Mouse (Mus musculus): Measurements from ENCODE around the gene Rnf212b. TPM values are rescaled to one million over a fixed set of nuclear protein-coding genes. Genes with fewer than 3 reads are reported as not detected.

Rnf212b gene
- polyA plus RNA-seq (2014; fragmentation: Illumina TruSeq; extraction: RNeasy Lipid Tissue Mini Kit (QIAGEN cat#74804); ENCODE audit: low replicate concordance): not detected

DNA sequence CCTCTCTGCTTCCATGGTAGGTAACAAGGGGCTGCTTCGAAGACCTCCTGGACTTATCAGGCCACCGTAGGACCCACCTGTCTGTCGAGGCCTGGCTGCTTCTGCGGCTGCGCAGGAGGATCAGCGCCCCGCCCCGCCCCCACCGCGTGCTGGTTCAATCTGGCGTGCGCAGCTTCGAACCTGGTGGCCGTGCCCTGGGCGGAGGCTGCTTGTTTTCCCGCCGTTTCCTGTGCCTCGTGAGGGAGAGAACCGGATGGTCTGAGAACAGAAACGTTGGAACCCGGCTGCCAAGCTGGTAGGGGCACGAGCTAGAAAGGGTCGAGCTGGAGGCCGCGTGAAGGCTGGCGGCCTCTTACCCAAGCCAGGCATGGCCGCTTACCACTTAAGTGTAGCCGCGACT, at the start of gene Rnf212b:
Gene Rnf212b (plus strand): TSS at position 151 of the 400 bp plus-strand sequence.

DNA sequence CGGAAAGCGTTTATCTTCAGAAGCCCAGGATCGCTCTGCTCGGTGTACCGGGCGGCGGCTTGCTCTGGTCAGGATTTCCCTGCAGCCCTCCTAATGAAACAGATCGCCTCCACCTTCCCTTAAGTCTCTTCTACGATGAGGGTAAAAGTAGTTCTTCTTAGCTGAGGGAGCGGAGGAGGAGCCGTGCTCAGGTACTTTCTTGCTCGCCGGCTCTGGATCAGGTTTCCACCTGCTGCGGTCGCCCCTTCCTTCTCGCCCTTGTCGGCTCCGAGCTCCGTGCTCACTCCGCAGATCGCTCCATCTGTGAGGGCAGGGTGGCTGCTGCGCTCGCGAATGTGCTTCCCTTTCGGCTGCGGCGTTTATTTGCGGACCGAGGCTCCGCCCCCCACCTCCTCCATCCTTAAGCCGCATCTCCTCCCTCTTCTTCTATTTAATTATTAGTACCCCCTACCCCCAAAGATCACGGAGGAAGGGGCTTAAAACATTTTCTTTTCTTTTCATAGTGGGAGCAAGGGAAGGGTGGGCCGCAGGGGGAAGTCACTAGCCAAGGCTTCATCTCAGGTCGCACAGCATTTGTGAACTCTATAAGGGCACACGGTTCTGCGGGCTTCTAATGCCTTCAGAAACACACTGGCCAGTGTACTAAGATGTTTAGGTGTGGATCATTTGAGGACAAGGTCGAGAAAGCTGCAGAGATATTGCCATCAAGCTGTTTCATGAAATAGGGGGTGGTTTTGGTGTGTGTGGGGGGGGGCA, 32.2 kb upstream of the Rnf212b start, which contains the start of gene Slc7a8:
Gene Slc7a8 (minus strand): TSS at position 337 of the 756 bp plus-strand sequence.

DNA sequence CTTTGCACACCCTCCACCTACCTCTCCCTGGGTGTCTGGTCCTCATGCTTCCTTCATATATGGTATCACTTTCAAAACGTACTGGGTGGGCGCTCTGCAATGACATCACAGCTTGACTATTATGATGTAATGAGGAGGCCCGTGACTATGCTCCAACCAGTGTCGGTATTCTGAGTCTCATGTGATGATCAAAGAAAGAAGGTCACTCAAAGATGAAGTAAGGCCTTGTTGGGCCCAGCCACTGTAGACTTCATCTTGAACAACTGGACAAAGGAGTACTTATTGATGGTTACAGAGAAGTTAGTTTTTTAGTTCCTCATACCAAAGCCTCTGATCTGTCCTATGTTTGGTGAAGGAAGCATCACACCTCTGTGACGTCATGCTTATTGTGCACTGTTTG, 56.9 kb downstream of the Rnf212b start, which contains the start of gene Homez:
Gene Homez (minus strand): TSS at position 101 of the 400 bp plus-strand sequence.

GRCm38 (mm10) chr14:54877048-54877715, 63.2 kb downstream of the Rnf212b start, which contains the start of gene Ppp1r3e:
Ppp1r3e (minus strand) TSS chr14:54877550.

GRCm38 (mm10) chr14:54883154-54884021, 69.4 kb downstream of the Rnf212b start, which contains the start of the genes Bcl2l2 and Gm20521:
Bcl2l2 (plus strand) TSS chr14:54883377.
Gm20521 (plus strand) TSS chr14:54883441.

DNA sequence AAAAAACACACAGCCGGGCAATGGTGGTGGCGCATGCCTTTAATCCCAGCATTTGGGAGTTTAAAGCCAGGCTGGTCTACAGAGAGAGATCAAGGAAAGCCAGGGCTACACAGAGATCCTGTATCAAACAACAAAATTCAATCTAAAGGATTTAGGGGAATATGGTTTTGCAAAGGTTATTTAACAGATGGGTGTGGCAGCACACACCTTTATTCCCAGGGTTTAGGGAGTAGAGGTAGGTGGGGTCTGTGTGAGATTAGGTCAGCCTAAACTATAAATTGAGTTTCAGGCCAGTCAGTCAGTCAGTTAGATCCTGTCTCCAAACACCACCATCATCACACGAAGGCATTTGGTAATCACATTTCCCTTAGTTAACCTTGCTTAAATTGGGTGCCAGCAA, 78.3 kb downstream of the Rnf212b start, which contains the start of gene Pabpn1:
Gene Pabpn1 (plus strand): TSS at position 301 of the 400 bp plus-strand sequence.

Other genes with a start within 250 kb of the Rnf212b start
- 1.0 TPM for gene Ajuba, start 236.6 kb upstream of the Rnf212b start, polyA plus RNA-seq (2014; fragmentation: Illumina TruSeq; extraction: RNeasy Lipid Tissue Mini Kit (QIAGEN cat#74804); ENCODE audit: low replicate concordance)
- 1.3 TPM for gene 4931414P19Rik, start 208.1 kb upstream of the Rnf212b start, polyA plus RNA-seq (2014; fragmentation: Illumina TruSeq; extraction: RNeasy Lipid Tissue Mini Kit (QIAGEN cat#74804); ENCODE audit: low replicate concordance)
- 0.52 TPM for gene Psmb5, start 196.1 kb upstream of the Rnf212b start, polyA plus RNA-seq (2014; fragmentation: Illumina TruSeq; extraction: RNeasy Lipid Tissue Mini Kit (QIAGEN cat#74804); ENCODE audit: low replicate concordance)
- not detected for gene Psmb11, start 192.7 kb upstream of the Rnf212b start, polyA plus RNA-seq (2014; fragmentation: Illumina TruSeq; extraction: RNeasy Lipid Tissue Mini Kit (QIAGEN cat#74804); ENCODE audit: low replicate concordance)
- gene Gm17606, start 173.2 kb upstream of the Rnf212b start, polyA plus RNA-seq (2014; fragmentation: Illumina TruSeq; extraction: RNeasy Lipid Tissue Mini Kit (QIAGEN cat#74804); ENCODE audit: low replicate concordance): not detected
- gene Cdh24, start 172.8 kb upstream of the Rnf212b start, polyA plus RNA-seq (2014; fragmentation: Illumina TruSeq; extraction: RNeasy Lipid Tissue Mini Kit (QIAGEN cat#74804); ENCODE audit: low replicate concordance): not detected
- gene 1700123O20Rik, start 127.9 kb upstream of the Rnf212b start, polyA plus RNA-seq (2014; fragmentation: Illumina TruSeq; extraction: RNeasy Lipid Tissue Mini Kit (QIAGEN cat#74804); ENCODE audit: low replicate concordance): 21.3 TPM
- gene Acin1, start 127.2 kb upstream of the Rnf212b start, polyA plus RNA-seq (2014; fragmentation: Illumina TruSeq; extraction: RNeasy Lipid Tissue Mini Kit (QIAGEN cat#74804); ENCODE audit: low replicate concordance): 101 TPM
- not detected for gene Gm29776, start 115.3 kb upstream of the Rnf212b start, polyA plus RNA-seq (2014; fragmentation: Illumina TruSeq; extraction: RNeasy Lipid Tissue Mini Kit (QIAGEN cat#74804); ENCODE audit: low replicate concordance)
- gene Cebpe, start 102.0 kb upstream of the Rnf212b start, polyA plus RNA-seq (2014; fragmentation: Illumina TruSeq; extraction: RNeasy Lipid Tissue Mini Kit (QIAGEN cat#74804); ENCODE audit: low replicate concordance): not detected
- gene Slc7a8, start 32.2 kb upstream of the Rnf212b start, polyA plus RNA-seq (2014; fragmentation: Illumina TruSeq; extraction: RNeasy Lipid Tissue Mini Kit (QIAGEN cat#74804); ENCODE audit: low replicate concordance): 32.0 TPM
- gene Homez, start 56.8 kb downstream of the Rnf212b start, polyA plus RNA-seq (2014; fragmentation: Illumina TruSeq; extraction: RNeasy Lipid Tissue Mini Kit (QIAGEN cat#74804); ENCODE audit: low replicate concordance): 3.3 TPM
- 3.3 TPM for gene Ppp1r3e, start 63.4 kb downstream of the Rnf212b start, polyA plus RNA-seq (2014; fragmentation: Illumina TruSeq; extraction: RNeasy Lipid Tissue Mini Kit (QIAGEN cat#74804); ENCODE audit: low replicate concordance)
- gene Bcl2l2, start 69.2 kb downstream of the Rnf212b start, polyA plus RNA-seq (2014; fragmentation: Illumina TruSeq; extraction: RNeasy Lipid Tissue Mini Kit (QIAGEN cat#74804); ENCODE audit: low replicate concordance): 12.5 TPM
- not detected for gene Gm20521, start 69.3 kb downstream of the Rnf212b start, polyA plus RNA-seq (2014; fragmentation: Illumina TruSeq; extraction: RNeasy Lipid Tissue Mini Kit (QIAGEN cat#74804); ENCODE audit: low replicate concordance)
- gene Pabpn1, start 78.4 kb downstream of the Rnf212b start, polyA plus RNA-seq (2014; fragmentation: Illumina TruSeq; extraction: RNeasy Lipid Tissue Mini Kit (QIAGEN cat#74804); ENCODE audit: low replicate concordance): 46.7 TPM
- gene Slc22a17, start 99.0 kb downstream of the Rnf212b start, polyA plus RNA-seq (2014; fragmentation: Illumina TruSeq; extraction: RNeasy Lipid Tissue Mini Kit (QIAGEN cat#74804); ENCODE audit: low replicate concordance): 0.22 TPM
- gene Efs, start 112.0 kb downstream of the Rnf212b start, polyA plus RNA-seq (2014; fragmentation: Illumina TruSeq; extraction: RNeasy Lipid Tissue Mini Kit (QIAGEN cat#74804); ENCODE audit: low replicate concordance): not detected
- gene Il25, start 118.6 kb downstream of the Rnf212b start, polyA plus RNA-seq (2014; fragmentation: Illumina TruSeq; extraction: RNeasy Lipid Tissue Mini Kit (QIAGEN cat#74804); ENCODE audit: low replicate concordance): not detected
- gene Cmtm5, start 122.1 kb downstream of the Rnf212b start, polyA plus RNA-seq (2014; fragmentation: Illumina TruSeq; extraction: RNeasy Lipid Tissue Mini Kit (QIAGEN cat#74804); ENCODE audit: low replicate concordance): not detected
- gene Myh6, start 152.8 kb downstream of the Rnf212b start, polyA plus RNA-seq (2014; fragmentation: Illumina TruSeq; extraction: RNeasy Lipid Tissue Mini Kit (QIAGEN cat#74804); ENCODE audit: low replicate concordance): not detected
- gene Gm17428, start 162.8 kb downstream of the Rnf212b start, polyA plus RNA-seq (2014; fragmentation: Illumina TruSeq; extraction: RNeasy Lipid Tissue Mini Kit (QIAGEN cat#74804); ENCODE audit: low replicate concordance): not detected
- not detected for gene Myh7, start 180.5 kb downstream of the Rnf212b start, polyA plus RNA-seq (2014; fragmentation: Illumina TruSeq; extraction: RNeasy Lipid Tissue Mini Kit (QIAGEN cat#74804); ENCODE audit: low replicate concordance)
- 1.9 TPM for gene Ngdn, start 201.3 kb downstream of the Rnf212b start, polyA plus RNA-seq (2014; fragmentation: Illumina TruSeq; extraction: RNeasy Lipid Tissue Mini Kit (QIAGEN cat#74804); ENCODE audit: low replicate concordance)